Comparison of ENCODE assay signal across 35 mouse cellular contexts in genomic region chr11:70820120-70820519, GRCm38 (mm10). TPM values are rescaled to one million over a fixed set of nuclear protein-coding genes. Genes with fewer than 3 reads are reported as not detected.
"Had no signal": no experiment of that assay in that cellular context is flagged by ENCODE, and none has a peak within 500 bp of the region (broad histone marks: within the 10 kb centered on the region; RNA-seq: fewer than 3 reads in every experiment).

No protein-coding gene starts in this region.

- H3K27me3 ChIP-seq: embryonic facial prominence, embryonic 13.5 days; embryonic facial prominence, embryonic 15.5 days; forebrain, embryonic 12.5 days; forebrain, embryonic 13.5 days; forebrain, embryonic 15.5 days had no signal

- H3K9ac ChIP-seq: embryonic facial prominence, embryonic 12.5 days; embryonic facial prominence, embryonic 13.5 days; embryonic facial prominence, embryonic 15.5 days; forebrain, embryonic 12.5 days; forebrain, embryonic 13.5 days; forebrain, embryonic 15.5 days; forebrain, postnatal 0 days had no signal

- H3K9me3 ChIP-seq: embryonic facial prominence, embryonic 10.5 days; embryonic facial prominence, embryonic 12.5 days; embryonic facial prominence, embryonic 13.5 days; embryonic facial prominence, embryonic 15.5 days; forebrain, embryonic 10.5 days; forebrain, embryonic 12.5 days; forebrain, embryonic 13.5 days; forebrain, embryonic 15.5 days had no signal

- H3K36me3 ChIP-seq: embryonic facial prominence, embryonic 10.5 days; embryonic facial prominence, embryonic 12.5 days; embryonic facial prominence, embryonic 13.5 days; embryonic facial prominence, embryonic 15.5 days; forebrain, embryonic 10.5 days; forebrain, embryonic 12.5 days; forebrain, embryonic 15.5 days had no signal

- H3K27ac ChIP-seq: embryonic facial prominence, embryonic 10.5 days; embryonic facial prominence, embryonic 12.5 days; embryonic facial prominence, embryonic 13.5 days; embryonic facial prominence, embryonic 15.5 days; forebrain, embryonic 10.5 days; forebrain, embryonic 12.5 days; forebrain, embryonic 13.5 days; forebrain, embryonic 15.5 days; gastrocnemius, adult 2 months; heart, adult 2 months had no signal

- H3K4me1 ChIP-seq: embryonic facial prominence, embryonic 12.5 days; embryonic facial prominence, embryonic 15.5 days; forebrain, embryonic 12.5 days; forebrain, embryonic 13.5 days; forebrain, embryonic 15.5 days had no signal

- H3K4me2 ChIP-seq: embryonic facial prominence, embryonic 12.5 days; embryonic facial prominence, embryonic 13.5 days; embryonic facial prominence, embryonic 15.5 days; forebrain, embryonic 12.5 days; forebrain, embryonic 13.5 days; forebrain, embryonic 15.5 days had no signal

- DNase-seq: cerebellum, adult 18-20 months; cerebellum, adult 2 months; cerebellum, adult 8-10 months; cerebellum, adult 9-10 months; cerebellum, adult 9-11 months; cerebellum, postnatal 10 days; cerebellum, postnatal 14 days; cerebellum, postnatal 25 days; cerebellum, postnatal 36 days; embryo, embryonic 11 days; forebrain, postnatal 0 days; gastrocnemius, adult 2 months; gastrocnemius, postnatal 10 days; gastrocnemius, postnatal 14 days; gastrocnemius, postnatal 25 days; gastrocnemius, postnatal 36 days; heart, adult 18-20 months; heart, adult 2 months had no signal

- H3K4me3 ChIP-seq: embryonic facial prominence, embryonic 10.5 days; embryonic facial prominence, embryonic 12.5 days; embryonic facial prominence, embryonic 13.5 days; embryonic facial prominence, embryonic 15.5 days; erythroblast, embryonic 14.5 days; forebrain, embryonic 10.5 days; forebrain, embryonic 12.5 days; forebrain, embryonic 13.5 days; forebrain, embryonic 15.5 days; gastrocnemius, adult 2 months; heart, adult 2 months had no signal

- ATAC-seq: forebrain, embryonic 13.5 days; forebrain, embryonic 14.5 days; forebrain, embryonic 15.5 days; forebrain, postnatal 0 days had no signal

RNA-seq across cellular contexts. Expression of gene Scimp, which starts 7.7 kb away (rescaled TPM):
- total RNA-seq: common myeloid progenitor, adult 5-6 weeks; forebrain, postnatal 0 days; gastrocnemius, adult 18-20 months; gastrocnemius, adult 2 months; gastrocnemius, adult 8-10 months; gastrocnemius, postnatal 10 days; gastrocnemius, postnatal 25 days; gastrocnemius, postnatal 36 days; gastrocnemius, postnatal 4 days; granulocyte monocyte progenitor cell, adult 5-6 weeks had no signal
- polyA plus RNA-seq: embryonic facial prominence, embryonic 10.5 days; embryonic facial prominence, embryonic 11.5 days; embryonic facial prominence, embryonic 12.5 days; embryonic facial prominence, embryonic 15.5 days; erythroblast, embryonic 14.5 days; forebrain, embryonic 10.5 days; forebrain, embryonic 11.5 days; forebrain, embryonic 12.5 days; forebrain, embryonic 13.5 days; forebrain, embryonic 14.5 days; forebrain, embryonic 15.5 days; forebrain, postnatal 0 days had no signal
